Mouse (Mus musculus) megakaryocyte, embryonic 14.5 days (primary cell): ENCODE measurements at regions not wholly inside any gene's neighbourhood (a gene's known extent, or its start where the extent isn't known, plus 50 kb on each side); places are given as distances from the start of the nearest gene placed in this dataset.

Experiments used
- FLI1 ChIP-seq: IDR thresholded peaks from 2 replicates; pipeline ENCODE4 v1.6.1; 2012; ENCODE audit warnings: low read length, inconsistent platforms, mixed read lengths
- GATA1 ChIP-seq: IDR thresholded peaks from 3 replicates; pipeline ENCODE4 v1.6.1; 2012; ENCODE audit warnings: mixed read lengths, low read length, inconsistent platforms, borderline replicate concordance

- no peak for TF ChIP-seq GATA1
- TF ChIP-seq FLI1 = no peak
Measured at GRCm38 (mm10) chr8:34664429-34664828, 552.9 kb upstream of the Gm10131 start.
